Comparison of ENCODE assay signal across 20 mouse cellular contexts in genomic region chr1:98180372-98180771, GRCm38 (mm10).
DNase-seq lines count a peak whose midpoint lies in the region; ATAC-seq lines count a peak whose summit lies in the region.
"Had no signal": no experiment of that assay in that cellular context is flagged by ENCODE, and none has a peak within 500 bp of the region (broad histone marks: within the 10 kb centered on the region; RNA-seq: fewer than 3 reads in every experiment).

No protein-coding gene starts in this region.

- H3K9ac ChIP-seq in hindbrain, embryonic 13.5 days, result no peak overlapping the region
- no peak overlapping the region for H3K9ac ChIP-seq in hindbrain, embryonic 11.5 days (ENCODE audit: low read depth, low read length)
- no peak overlapping the region for H3K9ac ChIP-seq in forebrain, embryonic 13.5 days
- no peak overlapping the region for H3K9ac ChIP-seq in midbrain, embryonic 15.5 days
- H3K9ac ChIP-seq: heart, embryonic 15.5 days had no signal

- no peaks in the 10 kb centered on the region for H3K27me3 ChIP-seq in hindbrain, embryonic 13.5 days
- H3K27me3 ChIP-seq in hindbrain, embryonic 11.5 days (ENCODE audit: control insufficient read depth, insufficient read depth, low read length), result no peaks in the 10 kb centered on the region
- H3K27me3 ChIP-seq in forebrain, embryonic 13.5 days, result no peaks in the 10 kb centered on the region
- no peaks in the 10 kb centered on the region for H3K27me3 ChIP-seq in midbrain, embryonic 15.5 days (replicated peaks)
- H3K27me3 ChIP-seq: heart, embryonic 15.5 days had no signal

- H3K36me3 ChIP-seq in hindbrain, embryonic 13.5 days, result no peaks in the 10 kb centered on the region
- no peaks in the 10 kb centered on the region for H3K36me3 ChIP-seq in hindbrain, embryonic 11.5 days (ENCODE audit: control insufficient read depth, insufficient read depth, low read length)
- H3K36me3 ChIP-seq in forebrain, embryonic 13.5 days (ENCODE audit: poor library complexity, severe bottlenecking), result no peaks in the 10 kb centered on the region
- no peaks in the 10 kb centered on the region for H3K36me3 ChIP-seq in midbrain, embryonic 15.5 days (replicated peaks)
- H3K36me3 ChIP-seq: heart, embryonic 15.5 days had no signal

- no peak overlapping the region for H3K4me2 ChIP-seq in hindbrain, embryonic 13.5 days
- no peak overlapping the region for H3K4me2 ChIP-seq in hindbrain, embryonic 11.5 days (replicated peaks; ENCODE audit: low read depth, low read length)
- H3K4me2 ChIP-seq in forebrain, embryonic 13.5 days, result peak overlapping the region; percentile 9
- H3K4me2 ChIP-seq in midbrain, embryonic 15.5 days, result no peak overlapping the region
- H3K4me2 ChIP-seq: heart, embryonic 15.5 days had no signal

- 0 out of 2 replicates have a peak overlapping the region, but pooled peaks have one; percentile 18 for H3K27ac ChIP-seq in hindbrain, embryonic 13.5 days
- no peak overlapping the region for H3K27ac ChIP-seq in hindbrain, embryonic 11.5 days (ENCODE audit: low read depth, low read length)
- 0 out of 2 replicates have a peak overlapping the region, but pooled peaks have one; percentile 19 for H3K27ac ChIP-seq in forebrain, embryonic 13.5 days
- no peak overlapping the region; the same call in 1 of the 2 replicates for H3K27ac ChIP-seq in midbrain, embryonic 15.5 days
- H3K27ac ChIP-seq: heart, adult 2 months; heart, embryonic 15.5 days; left cerebral cortex, adult 2 months had no signal

- 18% methylated on average over 6 of the region's 6 CpGs for WGBS in hindbrain, embryonic 13.5 days
- 33% methylated on average over 6 of the region's 6 CpGs for WGBS in hindbrain, embryonic 11.5 days
- WGBS in forebrain, embryonic 13.5 days, result 9% methylated on average over 6 of the region's 6 CpGs
- whole genome bisulfite sequencing in midbrain, embryonic 15.5 days, result 9% methylated on average over 6 of the region's 6 CpGs

- no peak for ATAC-seq in hindbrain, embryonic 13.5 days (ENCODE audit: low FRiP score)
- no peak for ATAC-seq in hindbrain, embryonic 11.5 days (ENCODE audit: low FRiP score)
- peak; percentile 71 for ATAC-seq in forebrain, embryonic 13.5 days
- peak; percentile 51; the same call in 1 of the 2 replicates for ATAC-seq in midbrain, embryonic 15.5 days (replicated peaks)
- ATAC-seq: lung, postnatal 0 days had no signal

- H3K4me1 ChIP-seq in hindbrain, embryonic 13.5 days (replicated peaks), result peaks cover 5% of the 10 kb centered on the region; the same call in 1 of the 2 replicates
- no peaks in the 10 kb centered on the region; the same call in 1 of the 2 replicates for H3K4me1 ChIP-seq in hindbrain, embryonic 11.5 days (replicated peaks; ENCODE audit: control insufficient read depth, insufficient read depth, low read length)
- H3K4me1 ChIP-seq in forebrain, embryonic 13.5 days, result peaks cover 4% of the 10 kb centered on the region; the same call in 1 of the 2 replicates
- H3K4me1 ChIP-seq in midbrain, embryonic 15.5 days, result peaks cover 5% of the 10 kb centered on the region; the same call in 1 of the 2 replicates
- H3K4me1 ChIP-seq: heart, embryonic 15.5 days had no signal

- DNase-seq in hindbrain, embryonic 11.5 days (ENCODE audit: low spot score), result no peak
- peak; percentile 12 for DNase-seq in brain, adult 2 months (ENCODE audit: low read depth, low spot score)
- DNase-seq in spleen, postnatal 14 days (ENCODE audit: low spot score in 2 of 2), result no peak
- no peak for DNase-seq in heart, adult 8-10 months (ENCODE audit: low spot score)
- DNase-seq: adrenal gland, adult 8-10 months; cerebellum, adult 9-11 months; gastrocnemius, postnatal 14 days; heart, adult 2 months; heart, postnatal 4 days; kidney, adult 9 months; kidney, postnatal 36 days; left cerebral cortex, postnatal 4 days; liver; right cerebral cortex, postnatal 25 days had no signal

- H3K9me3 ChIP-seq in hindbrain, embryonic 13.5 days, result no peaks in the 10 kb centered on the region
- H3K9me3 ChIP-seq in hindbrain, embryonic 11.5 days (ENCODE audit: control insufficient read depth, low read length), result no peaks in the 10 kb centered on the region
- no peaks in the 10 kb centered on the region for H3K9me3 ChIP-seq in forebrain, embryonic 13.5 days (replicated peaks)
- no peaks in the 10 kb centered on the region for H3K9me3 ChIP-seq in midbrain, embryonic 15.5 days
- H3K9me3 ChIP-seq: heart, embryonic 15.5 days had no signal

- no peak overlapping the region for H3K4me3 ChIP-seq in hindbrain, embryonic 13.5 days
- no peak overlapping the region for H3K4me3 ChIP-seq in hindbrain, embryonic 11.5 days (ENCODE audit: low read depth, low read length)
- no peak overlapping the region for H3K4me3 ChIP-seq in forebrain, embryonic 13.5 days
- no peak overlapping the region for H3K4me3 ChIP-seq in midbrain, embryonic 15.5 days
- H3K4me3 ChIP-seq: heart, adult 2 months; heart, embryonic 15.5 days; left cerebral cortex, adult 2 months had no signal

Comparison
In these comparisons a context has a peak if more than half of its experiments do, and no peak if none do; other contexts are left out.
1. H3K27ac ChIP-seq: peak in hindbrain, embryonic 13.5 days (single experiment) and forebrain, embryonic 13.5 days (single experiment); none in hindbrain, embryonic 11.5 days (single experiment) and midbrain, embryonic 15.5 days (single experiment).
2. ATAC-seq: peak in forebrain, embryonic 13.5 days (single experiment) and midbrain, embryonic 15.5 days (single experiment); none in hindbrain, embryonic 13.5 days (single experiment) and hindbrain, embryonic 11.5 days (single experiment).